23 mouse cellular contexts compared by ENCODE assay signal in genomic region chr19:10274056-10274455, GRCm38 (mm10). TPM values are rescaled to one million over a fixed set of nuclear protein-coding genes. Genes with fewer than 3 reads are reported as not detected.
DNase-seq lines count a peak whose midpoint lies in the region; ATAC-seq and TF ChIP-seq lines count a peak whose summit lies in the region.
"Had no signal": no experiment of that assay in that cellular context is flagged by ENCODE, and none has a peak within 500 bp of the region (broad histone marks: within the 10 kb centered on the region; RNA-seq: fewer than 3 reads in every experiment).

No protein-coding gene starts in this region.

- H3K9me3 ChIP-seq in stomach, embryonic 16.5 days (replicated peaks; ENCODE audit: control insufficient read depth, low read length) = no peaks in the 10 kb centered on the region
- H3K9me3 ChIP-seq in stomach, postnatal 0 days (ENCODE audit: control insufficient read depth, low read length) = no peaks in the 10 kb centered on the region
- H3K9me3 ChIP-seq in liver, embryonic 12.5 days (replicated peaks) = no peaks in the 10 kb centered on the region
- H3K9me3 ChIP-seq: forebrain, embryonic 15.5 days; heart, embryonic 12.5 days; hindbrain, embryonic 12.5 days; liver, embryonic 13.5 days had no signal

- H3K9ac ChIP-seq in stomach, embryonic 16.5 days (ENCODE audit: low read length) = 0 out of 2 replicates have a peak overlapping the region, but pooled peaks have one; percentile 37
- no peak overlapping the region for H3K9ac ChIP-seq in stomach, postnatal 0 days (ENCODE audit: low read length)
- H3K9ac ChIP-seq in liver, embryonic 12.5 days = no peak overlapping the region
- H3K9ac ChIP-seq: forebrain, embryonic 15.5 days; heart, embryonic 12.5 days; hindbrain, embryonic 12.5 days; liver, embryonic 13.5 days had no signal

- TF ChIP-seq POLR2A in kidney, adult 2 months (IDR thresholded peaks at IDR 0.05; ENCODE audit: low read depth, low read length) = no peak

- ATAC-seq in stomach, embryonic 16.5 days (ENCODE audit: insufficient read depth, low FRiP score) = no peak
- ATAC-seq in stomach, postnatal 0 days (ENCODE audit: low FRiP score, low TSS enrichment) = no peak
- ATAC-seq in liver, embryonic 12.5 days = no peak

- no peaks in the 10 kb centered on the region for H3K27me3 ChIP-seq in stomach, embryonic 16.5 days (ENCODE audit: control insufficient read depth, insufficient read depth, low read length)
- no peaks in the 10 kb centered on the region for H3K27me3 ChIP-seq in stomach, postnatal 0 days (ENCODE audit: control insufficient read depth, insufficient read depth, low read length)
- peaks cover 18% of the 10 kb centered on the region for H3K27me3 ChIP-seq in liver, embryonic 12.5 days (replicated peaks)
- H3K27me3 ChIP-seq in kidney, adult 2 months (replicated peaks; ENCODE audit: control insufficient read depth, insufficient read depth, low read length) = no peaks in the 10 kb centered on the region
- H3K27me3 ChIP-seq: forebrain, embryonic 15.5 days; liver, embryonic 13.5 days had no signal

- no peak for TF ChIP-seq EP300 in stomach, postnatal 0 days (optimal IDR thresholded peaks at IDR 0.05)

- peak overlapping the region; percentile 82 for H3K27ac ChIP-seq in layer of hippocampus, adult 2 months
- no peak overlapping the region for H3K27ac ChIP-seq in stomach, embryonic 16.5 days (ENCODE audit: low read length)
- H3K27ac ChIP-seq in stomach, postnatal 0 days (replicated peaks) = no peak overlapping the region
- H3K27ac ChIP-seq in liver, embryonic 12.5 days = no peak overlapping the region
- no peak overlapping the region for H3K27ac ChIP-seq in kidney, adult 2 months (ENCODE audit: insufficient read depth, low read depth, low read length)
- H3K27ac ChIP-seq: forebrain, embryonic 15.5 days; hindbrain, embryonic 12.5 days; liver, embryonic 13.5 days had no signal

- H3K4me1 ChIP-seq in stomach, embryonic 16.5 days (ENCODE audit: control insufficient read depth, insufficient read depth, low read length) = peaks cover 37% of the 10 kb centered on the region
- H3K4me1 ChIP-seq in stomach, postnatal 0 days (replicated peaks; ENCODE audit: control insufficient read depth, insufficient read depth) = peaks cover 5% of the 10 kb centered on the region
- H3K4me1 ChIP-seq in liver, embryonic 12.5 days = peaks cover 32% of the 10 kb centered on the region
- peaks cover 11% of the 10 kb centered on the region for H3K4me1 ChIP-seq in kidney, adult 2 months (ENCODE audit: control insufficient read depth, insufficient read depth, low read length)

- H3K4me3 ChIP-seq in layer of hippocampus, adult 2 months = no peak overlapping the region
- H3K4me3 ChIP-seq in stomach, embryonic 16.5 days (replicated peaks; ENCODE audit: low read length) = no peak overlapping the region
- H3K4me3 ChIP-seq in stomach, postnatal 0 days (ENCODE audit: low read depth, low read length) = no peak overlapping the region
- H3K4me3 ChIP-seq in liver, embryonic 12.5 days = no peak overlapping the region
- H3K4me3 ChIP-seq in kidney, adult 2 months (ENCODE audit: insufficient read depth, low read depth, low read length) = no peak overlapping the region
- H3K4me3 ChIP-seq: forebrain, embryonic 15.5 days; heart, embryonic 12.5 days; hindbrain, embryonic 12.5 days; liver, embryonic 13.5 days had no signal

- WGBS in stomach, embryonic 16.5 days = 43% methylated on average over 5 of the region's 5 CpGs
- 52% methylated on average over 5 of the region's 5 CpGs for WGBS in stomach, postnatal 0 days
- WGBS in liver, embryonic 12.5 days (ENCODE audit: insufficient replicate concordance) = 34% methylated on average over 5 of the region's 5 CpGs
- WGBS in kidney, adult 2 months = 56% methylated on average over 5 of the region's 5 CpGs

- peak; percentile 60 for DNase-seq in embryo, embryonic 11 days
- no peak for DNase-seq in embryo, embryonic 9.5 days (ENCODE audit: extremely low spot score)
- no peak for DNase-seq in layer of hippocampus, adult 2 months (ENCODE audit: low spot score in 2 of 2)
- DNase-seq in layer of hippocampus, adult 8-10 months (ENCODE audit: low spot score in 2 of 2) = no peak
- DNase-seq in stomach, postnatal 0 days (ENCODE audit: low spot score) = no peak
- no peak for DNase-seq in kidney, adult 2 months
- DNase-seq: adrenal gland, postnatal 25 days; cerebellum, adult 8-10 months; cerebellum, postnatal 36 days; gastrocnemius, postnatal 14 days; heart, adult 11 months; heart, postnatal 10 days; kidney, postnatal 25 days; liver, embryonic 13.5 days; lung, adult 2 months; lung, postnatal 14 days; right cerebral cortex, postnatal 14 days had no signal

- H3K4me2 ChIP-seq in stomach, embryonic 16.5 days (ENCODE audit: low read depth, low read length) = no peak overlapping the region
- no peak overlapping the region for H3K4me2 ChIP-seq in stomach, postnatal 0 days (replicated peaks; ENCODE audit: low read depth)
- no peak overlapping the region for H3K4me2 ChIP-seq in liver, embryonic 12.5 days
- H3K4me2 ChIP-seq: forebrain, embryonic 15.5 days; heart, embryonic 12.5 days; hindbrain, embryonic 12.5 days; liver, embryonic 13.5 days had no signal

- no peak for TF ChIP-seq CTCF in layer of hippocampus, adult 2 months (conservative IDR thresholded peaks at IDR 0.05)
- no peak for TF ChIP-seq CTCF in stomach, postnatal 0 days (IDR thresholded peaks at IDR 0.05; ENCODE audit: low read depth)
- TF ChIP-seq CTCF in kidney, adult 2 months (conservative IDR thresholded peaks at IDR 0.05; ENCODE audit: insufficient read depth, insufficient read length, low read depth, low read length) = no peak

- H3K36me3 ChIP-seq in stomach, embryonic 16.5 days (ENCODE audit: control insufficient read depth, insufficient read depth, low read length) = no peaks in the 10 kb centered on the region
- no peaks in the 10 kb centered on the region for H3K36me3 ChIP-seq in stomach, postnatal 0 days (ENCODE audit: control insufficient read depth, insufficient read depth, low read length)
- H3K36me3 ChIP-seq in liver, embryonic 12.5 days = no peaks in the 10 kb centered on the region
- no peaks in the 10 kb centered on the region for H3K36me3 ChIP-seq in kidney, adult 2 months (ENCODE audit: control insufficient read depth, insufficient read depth, low read length)
- H3K36me3 ChIP-seq: forebrain, embryonic 15.5 days; heart, embryonic 12.5 days; hindbrain, embryonic 12.5 days; liver, embryonic 13.5 days had no signal

RNA-seq across cellular contexts. Expression of gene Dagla, which starts 30.6 kb away (rescaled TPM):
- 100 to 1,000 TPM; 130 to 131 TPM for total RNA-seq in layer of hippocampus, adult 2 months (2021)
- 100 to 1,000 TPM in 3 of 4 experiments, 10 to 100 TPM in 1; 94.1 to 109 (median 104) TPM for total RNA-seq in layer of hippocampus, adult 8-10 months (2022)
- 2.9 and 3.4 TPM in 2 replicates for polyA plus RNA-seq in stomach, embryonic 16.5 days (2015; fragmentation: Nextera tagmentation; extraction: Ambion mirVana)
- 1.3 and 1.7 TPM in 2 replicates for polyA plus RNA-seq in stomach, postnatal 0 days (2015; fragmentation: Nextera tagmentation; extraction: Ambion mirVana)
- polyA plus RNA-seq in liver, embryonic 12.5 days (2016; fragmentation: Nextera tagmentation; extraction: Ambion mirVana) = 0.55 and 0.56 TPM in 2 replicates
- polyA plus RNA-seq in kidney, adult 2 months (2012; rRNA removed) = 7.0 and 8.2 TPM in 2 replicates
- total RNA-seq: megakaryocyte, adult 5-6 weeks had no signal

RNA-seq across cellular contexts. Expression of gene Myrf, which starts 33.5 kb away (rescaled TPM):
- total RNA-seq in layer of hippocampus, adult 2 months (2021) = 10 to 100 TPM; 27.0 to 27.8 TPM
- 10 to 100 TPM; 31.6 to 37.2 (median 36.7) TPM for total RNA-seq in layer of hippocampus, adult 8-10 months (2022)
- 16.6 and 17.6 TPM in 2 replicates for polyA plus RNA-seq in stomach, embryonic 16.5 days (2015; fragmentation: Nextera tagmentation; extraction: Ambion mirVana)
- polyA plus RNA-seq in stomach, postnatal 0 days (2015; fragmentation: Nextera tagmentation; extraction: Ambion mirVana) = 9.6 and 10.7 TPM in 2 replicates
- polyA plus RNA-seq in liver, embryonic 12.5 days (2016; fragmentation: Nextera tagmentation; extraction: Ambion mirVana) = 6.6 TPM in 2 replicates
- polyA plus RNA-seq in kidney, adult 2 months (2012; rRNA removed) = 18.8 and 24.5 TPM in 2 replicates
